ENCODE assay signal across 9 mouse cellular contexts in the genomic region with DNA sequence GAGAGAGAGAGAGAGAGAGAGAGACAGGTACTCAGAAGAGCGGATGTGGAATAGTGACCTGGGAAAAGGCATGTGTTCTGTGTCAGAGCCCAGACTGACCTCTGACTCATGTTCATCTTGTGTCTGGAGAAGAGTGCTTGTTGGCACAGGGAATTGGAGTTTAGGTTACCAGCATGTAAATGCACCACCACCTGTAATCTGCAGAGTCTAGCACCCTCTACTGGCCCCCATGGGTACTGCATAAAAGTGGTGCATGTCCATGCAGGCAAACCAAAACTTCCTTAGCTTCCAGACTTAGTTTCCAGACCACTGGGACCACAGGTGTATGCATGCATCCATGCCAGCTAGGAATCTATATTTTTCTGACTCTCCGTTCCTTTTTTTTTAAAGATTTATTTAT. TPM values are rescaled to one million over a fixed set of nuclear protein-coding genes. Genes with fewer than 3 reads are reported as not detected.
DNase-seq lines count a peak whose midpoint lies in the region; ATAC-seq lines count a peak whose summit lies in the region.
"Had no signal": no experiment of that assay in that cellular context is flagged by ENCODE, and none has a peak within 500 bp of the region (broad histone marks: within the 10 kb centered on the region; RNA-seq: fewer than 3 reads in every experiment).

No protein-coding gene starts in this region.

- H3K9ac ChIP-seq in forebrain, embryonic 14.5 days (ENCODE audit: low read length) = no peak overlapping the region

- DNase-seq in MN1 (ENCODE audit: low spot score) = peak; percentile 96
- DNase-seq in c-Kit-negative CD71-positive TER-119-positive erythroid progenitor cells, embryonic 14.5 days (ENCODE audit: low read depth, low spot score) = peak; percentile 90
- DNase-seq in forebrain, embryonic 14.5 days (ENCODE audit: low spot score) = peak; percentile 86
- peak; percentile 62 to 70 for DNase-seq in layer of hippocampus, postnatal 14 days (ENCODE audit: low spot score in 2 of 2)
- peak; percentile 91 for DNase-seq in lung, postnatal 14 days
- peak; percentile 48 to 55 for DNase-seq in right cerebral cortex, postnatal 36 days (ENCODE audit: low spot score in 2 of 2)
- peak; percentile 76 for DNase-seq in urinary bladder, postnatal 25 days (ENCODE audit: low spot score)

- no peak overlapping the region for H3K4me3 ChIP-seq in forebrain, embryonic 14.5 days (ENCODE audit: low read depth, low read length)

- peak; percentile 34; the same call in 1 of the 2 replicates for ATAC-seq in forebrain, embryonic 14.5 days
- ATAC-seq in hematopoietic stem cell, adult 5-6 weeks (replicated peaks in 1 of 2; ENCODE audit: insufficient read depth in 1 of 2, low FRiP score in 2 of 2, low TSS enrichment in 1 of 2, low read depth in 1 of 2, poor library complexity in 2 of 2, severe bottlenecking in 2 of 2) = peak; percentile 72 to 87; a peak in 3 of 4 replicates

- no peaks in the 10 kb centered on the region for H3K36me3 ChIP-seq in forebrain, embryonic 14.5 days (ENCODE audit: control insufficient read depth, insufficient read depth, low read length)

- WGBS in forebrain, embryonic 14.5 days = 45% methylated on average over 2 of the region's 2 CpGs

- no peaks in the 10 kb centered on the region for H3K4me1 ChIP-seq in forebrain, embryonic 14.5 days (ENCODE audit: control insufficient read depth, insufficient read depth, low read length)

- H3K27me3 ChIP-seq in forebrain, embryonic 14.5 days (replicated peaks; ENCODE audit: control insufficient read depth, insufficient read depth, low read length) = no peaks in the 10 kb centered on the region

- H3K9me3 ChIP-seq in forebrain, embryonic 14.5 days (replicated peaks; ENCODE audit: control insufficient read depth, low read length) = no peaks in the 10 kb centered on the region

- no peak overlapping the region for H3K4me2 ChIP-seq in forebrain, embryonic 14.5 days (ENCODE audit: low read length)

- no peak overlapping the region for H3K27ac ChIP-seq in forebrain, embryonic 14.5 days (ENCODE audit: low read depth, low read length)

RNA-seq across cellular contexts. Expression of a gene that starts 5.9 kb away (rescaled TPM):
- 7.4 and 9.6 TPM in 2 replicates for polyA plus RNA-seq in forebrain, embryonic 14.5 days (2014; fragmentation: Nextera tagmentation; extraction: Ambion mirVana)
- 6.9 and 9.3 TPM in 2 replicates for total RNA-seq in hematopoietic stem cell, adult 5-6 weeks (2017)
- total RNA-seq in layer of hippocampus, postnatal 14 days (2021) = 10 to 100 TPM; 13.4 to 14.6 TPM

RNA-seq across cellular contexts. Expression of a gene that starts 8.3 kb away (rescaled TPM):
- polyA plus RNA-seq in forebrain, embryonic 14.5 days (2014; fragmentation: Nextera tagmentation; extraction: Ambion mirVana) = 0.32 and 0.95 TPM in 2 replicates
- 0.38 and 0.79 TPM in 2 replicates for total RNA-seq in hematopoietic stem cell, adult 5-6 weeks (2017)
- total RNA-seq in layer of hippocampus, postnatal 14 days (2021) = 10 to 100 TPM; 14.2 to 18.4 TPM

RNA-seq across cellular contexts. Expression of a gene that starts 25.6 kb away (rescaled TPM):
- polyA plus RNA-seq in forebrain, embryonic 14.5 days (2014; fragmentation: Nextera tagmentation; extraction: Ambion mirVana) = 22.8 and 23.8 TPM in 2 replicates
- 10.3 and 11.9 TPM in 2 replicates for total RNA-seq in hematopoietic stem cell, adult 5-6 weeks (2017)
- total RNA-seq in layer of hippocampus, postnatal 14 days (2021) = 10 to 100 TPM; 11.1 to 11.5 TPM

RNA-seq across cellular contexts. Expression of a gene that starts 39.7 kb away (rescaled TPM):
- 0.19 and 0.22 TPM in 2 replicates for polyA plus RNA-seq in forebrain, embryonic 14.5 days (2014; fragmentation: Nextera tagmentation; extraction: Ambion mirVana)
- 0.69 TPM in 1 of 2 replicates, not detected in the other for total RNA-seq in hematopoietic stem cell, adult 5-6 weeks (2017)
- total RNA-seq in layer of hippocampus, postnatal 14 days (2021) = not detected
- polyA plus RNA-seq: neural tube, embryonic 14.5 days had no signal

RNA-seq across cellular contexts. Expression of a gene that starts 45.9 kb away (rescaled TPM):
- 27.2 and 28.3 TPM in 2 replicates for polyA plus RNA-seq in forebrain, embryonic 14.5 days (2014; fragmentation: Nextera tagmentation; extraction: Ambion mirVana)
- total RNA-seq in hematopoietic stem cell, adult 5-6 weeks (2017) = 52.8 and 60.3 TPM in 2 replicates
- 1 to 10 TPM; 4.1 to 7.6 TPM for total RNA-seq in layer of hippocampus, postnatal 14 days (2021)
